Mouse (Mus musculus): ENCODE results near the gene Fgfr2. TPM values are rescaled to one million over a fixed set of nuclear protein-coding genes. Genes with fewer than 3 reads are reported as not detected.

Fgfr2 gene
- polyA plus RNA-seq, 1 experiment = 14.7 TPM

DNA sequence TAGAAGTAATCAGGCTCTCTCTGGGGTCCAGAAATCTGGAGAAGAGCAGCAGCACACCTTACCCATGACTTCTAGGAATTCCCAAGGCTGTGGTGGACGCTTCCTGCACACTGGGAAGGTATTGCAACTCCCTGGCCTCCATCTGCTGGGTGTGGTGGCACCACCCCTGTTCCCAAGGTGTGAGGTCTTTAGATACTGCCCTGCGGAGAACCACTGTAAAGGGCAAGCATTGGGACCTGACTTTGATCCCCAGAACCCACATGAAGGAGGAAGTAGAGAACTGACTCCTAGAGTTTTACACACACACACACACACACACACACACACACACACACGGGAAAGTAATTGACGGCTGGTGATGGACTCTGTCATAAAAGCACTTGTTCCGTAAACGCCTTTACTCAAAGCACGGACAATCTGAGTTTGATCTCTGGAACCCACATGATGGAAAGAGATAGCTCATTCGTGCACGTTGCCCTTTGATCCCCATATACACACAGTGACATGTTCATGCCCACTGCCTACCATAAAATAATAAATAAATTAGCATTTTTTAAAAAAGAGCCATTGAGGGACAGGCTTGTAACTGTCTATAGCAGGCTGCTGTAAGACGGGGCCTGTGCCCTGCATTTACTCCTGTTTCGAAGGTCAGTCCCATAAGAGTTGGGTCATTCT, 478.4 kb downstream of the Fgfr2 start:
- Histone ChIP-seq H3K27me3 (ENCODE audit: control insufficient read depth, insufficient read depth, low read length) (no peaks in the 10 kb centered on the region), H3K27ac (ENCODE audit: insufficient read depth, low read depth, low read length) (peak overlapping the region; percentile 80), H3K4me3 (ENCODE audit: low read depth, low read length) (no peak overlapping the region), H3K36me3 (ENCODE audit: control insufficient read depth, insufficient read depth, low read length) (peaks cover 3% of the 10 kb centered on the region; the same call in 1 of the 2 replicates), H3K4me1 (ENCODE audit: control insufficient read depth, insufficient read depth, insufficient read length, low read length) (peaks cover 19% of the 10 kb centered on the region; the same call in 1 of the 2 replicates)
- WGBS = 28% methylated on average over 11 of the region's 11 CpGs
- TF ChIP-seq CTCF (IDR thresholded peaks at IDR 0.05; ENCODE audit: extremely low read depth, insufficient read length, insufficient replicate concordance, low read depth, low read length) (no peak), POLR2A (IDR thresholded peaks at IDR 0.05; ENCODE audit: low read depth, low read length) (no peak)

DNA sequence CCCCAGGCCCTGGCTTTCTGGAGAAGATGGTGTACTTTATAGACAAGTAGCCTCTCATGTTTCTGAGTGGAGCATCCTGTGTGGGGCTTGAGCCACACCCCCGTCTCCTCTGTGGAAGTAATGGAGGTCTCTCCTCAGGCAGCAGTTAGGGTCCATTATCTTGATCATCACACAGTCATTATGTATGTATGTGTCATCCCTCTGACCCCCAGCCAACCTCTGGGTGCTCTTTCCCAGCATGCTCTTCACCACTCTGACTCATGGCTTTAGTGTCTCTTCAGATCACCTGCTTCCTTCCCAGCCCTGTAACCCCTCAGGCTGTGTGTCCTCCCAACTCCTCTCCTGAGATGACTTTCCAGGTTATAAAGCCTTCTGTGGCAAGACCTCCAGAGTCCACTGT, 481.5 kb downstream of the Fgfr2 start:
- Histone ChIP-seq H3K27ac (ENCODE audit: insufficient read depth, low read depth, low read length) (no peak overlapping the region), H3K4me1 (ENCODE audit: control insufficient read depth, insufficient read depth, insufficient read length, low read length) (peaks cover 24% of the 10 kb centered on the region), H3K36me3 (ENCODE audit: control insufficient read depth, insufficient read depth, low read length) (peaks cover 3% of the 10 kb centered on the region; the same call in 1 of the 2 replicates), H3K4me3 (ENCODE audit: low read depth, low read length) (no peak overlapping the region), H3K27me3 (ENCODE audit: control insufficient read depth, insufficient read depth, low read length) (no peaks in the 10 kb centered on the region)
- WGBS = 88% methylated on average over 1 of the region's 1 CpGs
- TF ChIP-seq CTCF (IDR thresholded peaks at IDR 0.05; ENCODE audit: extremely low read depth, insufficient read length, insufficient replicate concordance, low read depth, low read length) (no peak), POLR2A (IDR thresholded peaks at IDR 0.05; ENCODE audit: low read depth, low read length) (no peak)

- 16% methylated on average over 9 of the region's 9 CpGs for WGBS
- H3K4me3 ChIP-seq (ENCODE audit: low read depth, low read length) = no peak overlapping the region
- TF ChIP-seq CTCF (IDR thresholded peaks at IDR 0.05; ENCODE audit: extremely low read depth, insufficient read length, insufficient replicate concordance, low read depth, low read length) (no peak), POLR2A (IDR thresholded peaks at IDR 0.05; ENCODE audit: low read depth, low read length) (no peak)
- H3K36me3 ChIP-seq (ENCODE audit: control insufficient read depth, insufficient read depth, low read length) = peaks cover 3% of the 10 kb centered on the region; the same call in 1 of the 2 replicates
- no peaks in the 10 kb centered on the region for H3K27me3 ChIP-seq (ENCODE audit: control insufficient read depth, insufficient read depth, low read length)
- H3K27ac ChIP-seq (ENCODE audit: insufficient read depth, low read depth, low read length) = no peak overlapping the region
- peaks cover 24% of the 10 kb centered on the region for H3K4me1 ChIP-seq (ENCODE audit: control insufficient read depth, insufficient read depth, insufficient read length, low read length)
Observed at GRCm38 (mm10) chr7:132640946-132641345, 482.2 kb downstream of the Fgfr2 start.

DNA sequence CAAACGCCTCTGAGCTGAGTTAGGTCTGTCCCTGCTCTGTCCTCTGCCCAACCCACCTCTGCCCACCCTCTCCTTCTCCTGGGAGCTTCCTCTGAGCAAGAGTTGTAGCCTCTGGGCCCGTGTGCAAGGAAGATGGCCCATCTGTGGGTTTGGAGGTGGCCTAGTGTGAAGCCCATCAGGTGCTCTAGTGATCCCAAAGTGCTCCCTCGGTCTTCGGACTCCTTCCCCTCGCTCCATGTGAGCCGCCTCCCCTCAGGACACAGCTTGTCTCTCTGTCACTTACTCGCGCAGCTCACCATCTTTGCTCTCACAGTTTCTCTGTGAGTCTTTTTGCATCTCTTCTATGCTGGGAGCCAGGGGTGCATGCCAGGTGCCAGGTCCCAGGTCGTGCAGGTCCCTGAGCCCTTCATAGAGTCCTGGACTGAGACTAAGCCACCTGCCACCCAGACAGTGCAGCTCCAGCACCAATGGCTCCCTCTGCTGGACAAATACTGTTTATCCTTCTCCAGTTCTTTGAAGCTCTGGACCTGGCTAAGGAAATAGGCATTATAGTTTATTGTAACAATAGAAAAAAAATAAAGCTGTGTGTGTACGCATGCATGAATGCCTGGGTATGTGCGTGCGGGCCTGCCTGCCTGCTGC, 484.6 kb downstream of the Fgfr2 start:
- WGBS = 53% methylated on average over 12 of the region's 12 CpGs

DNA sequence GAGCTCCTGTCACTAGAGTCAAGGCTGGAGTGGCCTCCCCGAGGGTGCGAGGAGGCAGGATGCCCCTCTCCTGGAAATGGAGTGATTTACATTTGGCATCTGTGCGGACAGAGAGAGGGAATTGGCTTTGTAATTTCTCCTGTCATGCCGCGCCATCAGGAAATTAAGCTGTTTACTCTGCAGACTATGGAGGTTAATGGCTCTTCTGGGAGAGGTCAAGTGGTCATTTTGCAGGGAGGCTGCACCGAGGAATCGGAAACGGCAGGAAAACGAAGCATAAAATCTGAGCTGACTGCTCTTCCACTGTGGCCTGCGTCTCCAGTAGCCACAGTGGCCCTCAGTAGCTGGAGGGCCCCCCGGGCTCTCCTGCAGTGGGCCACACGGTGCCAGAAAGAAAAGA, 485.9 kb downstream of the Fgfr2 start:
- 69% methylated on average over 12 of the region's 12 CpGs for WGBS
- H3K36me3 ChIP-seq (ENCODE audit: control insufficient read depth, insufficient read depth, low read length) = peaks cover 7% of the 10 kb centered on the region; the same call in 1 of the 2 replicates
- H3K27ac ChIP-seq (ENCODE audit: insufficient read depth, low read depth, low read length) = no peak overlapping the region

More for the DNA sequence above, 484.6 kb downstream of the Fgfr2 start:
- Histone ChIP-seq H3K4me1 (ENCODE audit: control insufficient read depth, insufficient read depth, insufficient read length, low read length) (peaks cover 13% of the 10 kb centered on the region), H3K27ac (ENCODE audit: insufficient read depth, low read depth, low read length) (no peak overlapping the region), H3K36me3 (ENCODE audit: control insufficient read depth, insufficient read depth, low read length) (peaks cover 8% of the 10 kb centered on the region; the same call in 1 of the 2 replicates), H3K27me3 (ENCODE audit: control insufficient read depth, insufficient read depth, low read length) (no peaks in the 10 kb centered on the region), H3K4me3 (ENCODE audit: low read depth, low read length) (no peak overlapping the region)
- peak; percentile 87; the same call in 1 of the 2 replicates for TF ChIP-seq CTCF (IDR thresholded peaks at IDR 0.05; ENCODE audit: extremely low read depth, insufficient read length, insufficient replicate concordance, low read depth, low read length)
- no peak for TF ChIP-seq POLR2A (IDR thresholded peaks at IDR 0.05; ENCODE audit: low read depth, low read length)

GRCm38 (mm10) chr7:132631313-132631712, 491.8 kb downstream of the Fgfr2 start:
- H3K4me1 ChIP-seq (ENCODE audit: control insufficient read depth, insufficient read depth, insufficient read length, low read length) = no peaks in the 10 kb centered on the region
- no peak overlapping the region for H3K27ac ChIP-seq (ENCODE audit: insufficient read depth, low read depth, low read length)
- WGBS = 85% methylated on average over 11 of the region's 11 CpGs
- H3K4me3 ChIP-seq (ENCODE audit: low read depth, low read length) = no peak overlapping the region
- H3K27me3 ChIP-seq (ENCODE audit: control insufficient read depth, insufficient read depth, low read length) = no peaks in the 10 kb centered on the region
- TF ChIP-seq CTCF (IDR thresholded peaks at IDR 0.05; ENCODE audit: extremely low read depth, insufficient read length, insufficient replicate concordance, low read depth, low read length) (no peak), POLR2A (IDR thresholded peaks at IDR 0.05; ENCODE audit: low read depth, low read length) (no peak)
- H3K36me3 ChIP-seq (ENCODE audit: control insufficient read depth, insufficient read depth, low read length) = peaks cover 5% of the 10 kb centered on the region; the same call in 1 of the 2 replicates

More for the DNA sequence above, 485.9 kb downstream of the Fgfr2 start:
- H3K27me3 ChIP-seq (ENCODE audit: control insufficient read depth, insufficient read depth, low read length) = no peaks in the 10 kb centered on the region
- TF ChIP-seq CTCF (IDR thresholded peaks at IDR 0.05; ENCODE audit: extremely low read depth, insufficient read length, insufficient replicate concordance, low read depth, low read length) (no peak), POLR2A (IDR thresholded peaks at IDR 0.05; ENCODE audit: low read depth, low read length) (no peak)
- no peak overlapping the region for H3K4me3 ChIP-seq (ENCODE audit: low read depth, low read length)
- peaks cover 13% of the 10 kb centered on the region for H3K4me1 ChIP-seq (ENCODE audit: control insufficient read depth, insufficient read depth, insufficient read length, low read length)

GRCm38 (mm10) chr7:132627448-132627847, 495.7 kb downstream of the Fgfr2 start:
- Histone ChIP-seq H3K36me3 (ENCODE audit: control insufficient read depth, insufficient read depth, low read length) (no peaks in the 10 kb centered on the region), H3K4me3 (ENCODE audit: low read depth, low read length) (no peak overlapping the region), H3K27ac (ENCODE audit: insufficient read depth, low read depth, low read length) (no peak overlapping the region), H3K27me3 (ENCODE audit: control insufficient read depth, insufficient read depth, low read length) (no peaks in the 10 kb centered on the region), H3K4me1 (ENCODE audit: control insufficient read depth, insufficient read depth, insufficient read length, low read length) (no peaks in the 10 kb centered on the region)
- WGBS = 82% methylated on average over 3 of the region's 3 CpGs
- TF ChIP-seq CTCF (IDR thresholded peaks at IDR 0.05; ENCODE audit: extremely low read depth, insufficient read length, insufficient replicate concordance, low read depth, low read length) = no peak
- TF ChIP-seq POLR2A (IDR thresholded peaks at IDR 0.05; ENCODE audit: low read depth, low read length) = no peak

Measured in small intestine, adult 2 months (tissue).